Mouse (Mus musculus) intestine, embryonic 14.5 days (tissue): ENCODE results near the gene Cep85l. TPM values are rescaled to one million over a fixed set of nuclear protein-coding genes. Genes with fewer than 3 reads are reported as not detected.

Source experiments
- ATAC-seq: fragments of 200-750 bp; cut with Nextera tagmentation; replicated peaks from 2 replicates; pipeline ENCODE4 v1.8.0; 2017; ENCODE audit warnings: low read depth, moderate number of reproducible peaks, moderate TSS enrichment, moderate library complexity; ENCODE audit not compliant: low FRiP score, low TSS enrichment
- DNase-seq: peaks from one replicate; pipeline ENCODE4 v3.0.0-alpha.2; 2018; ENCODE audit warnings: low spot score
- H3K27ac ChIP-seq: fragments of 300-500 bp; sonication (generic); 2 replicates; pipeline ENCODE4 v1.5.1; 2014; ENCODE audit warnings: low read depth, mild to moderate bottlenecking, control low read depth
- H3K27me3 ChIP-seq: fragments of 300-500 bp; sonication (generic); replicated peaks from 2 replicates; pipeline ENCODE4 v1.6.1; 2014; ENCODE audit warnings: low read length, control low read depth; ENCODE audit not compliant: control insufficient read depth, insufficient read depth
- H3K36me3 ChIP-seq: fragments of 300-500 bp; sonication (generic); 2 replicates; pipeline ENCODE4 v1.6.1; 2014; ENCODE audit warnings: low read length, control low read depth; ENCODE audit not compliant: control insufficient read depth, insufficient read depth
- H3K4me1 ChIP-seq: fragments of 300-500 bp; sonication (generic); replicated peaks from 2 replicates; pipeline ENCODE4 v1.6.1; 2014; ENCODE audit warnings: low read length, control low read depth, mixed read lengths; ENCODE audit not compliant: control insufficient read depth, insufficient read depth
- H3K4me2 ChIP-seq: fragments of 300-500 bp; sonication (generic); 2 replicates; pipeline ENCODE4 v1.6.1; 2014; ENCODE audit warnings: low read length
- H3K4me3 ChIP-seq: fragments of 300-500 bp; sonication (generic); 2 replicates; pipeline ENCODE4 v1.5.1; 2014; ENCODE audit warnings: low read depth, low read length, control low read depth, mixed read lengths
- H3K9ac ChIP-seq: fragments of 300-500 bp; sonication (generic); 2 replicates; pipeline ENCODE4 v1.6.1; 2014; ENCODE audit warnings: mild to moderate bottlenecking, low read length
- H3K9me3 ChIP-seq: fragments of 300-500 bp; sonication (generic); 2 replicates; pipeline ENCODE4 v1.6.1; 2016; ENCODE audit warnings: low read length, control low read depth; ENCODE audit not compliant: control insufficient read depth
- WGBS: fragments of 180-500 bp; shearing (Covaris S2); extraction: QIAGEN DNeasy Blood & Tissue Kit; methylation state at CpG from one replicate; pipeline ENCODE4 v1.1.7; 2014; 5-methylcytosine and 5-hydroxymethylcytosine counted together
- polyA plus RNA-seq: library from polyadenylated mRNA; unstranded; fragments of >200 nt; fragmentation: Nextera tagmentation; extraction: Ambion mirVana; gene quantifications from 2 replicates; pipeline ENCODE4 v1.2.1, GENCODE M21; 2014

Cep85l gene
- polyA plus RNA-seq, 1 experiment from 2014 or later: 7.0 TPM

GRCm38 (mm10) chr10:53359016-53359415, 20.7 kb downstream of the Cep85l start:
- peaks cover 2% of the 10 kb centered on the region; the same call in 1 of the 2 replicates for H3K4me1 ChIP-seq
- H3K27ac ChIP-seq: no peak overlapping the region
- no peaks in the 10 kb centered on the region for H3K27me3 ChIP-seq
- DNase-seq (no peak), ATAC-seq (no peak)
- 72% methylated on average over 3 of the region's 3 CpGs for WGBS
- H3K4me3 ChIP-seq: no peak overlapping the region
- H3K9me3 ChIP-seq: no peaks in the 10 kb centered on the region
- no peak overlapping the region for H3K4me2 ChIP-seq
- H3K9ac ChIP-seq: no peak overlapping the region
- H3K36me3 ChIP-seq: peaks cover 11% of the 10 kb centered on the region; the same call in 1 of the 2 replicates

DNA sequence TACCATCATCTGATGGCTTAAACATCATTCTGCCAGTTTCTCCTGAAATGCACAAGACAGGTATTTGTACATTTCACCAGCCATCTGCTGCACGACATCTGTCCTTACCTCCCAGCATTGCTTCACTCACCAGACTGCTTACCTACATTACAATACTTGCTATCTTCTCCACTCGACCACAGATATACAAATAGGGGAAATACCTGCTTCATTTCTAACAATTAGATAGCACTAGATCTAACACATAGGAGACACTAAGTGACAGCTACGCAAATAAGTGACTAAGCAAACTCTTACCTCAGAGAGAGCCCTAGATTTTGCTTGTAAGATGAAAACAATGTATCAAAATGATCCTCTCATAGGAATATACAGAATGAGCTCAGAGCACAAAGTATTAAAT, 26.1 kb downstream of the Cep85l start:
- Histone ChIP-seq H3K9ac (no peak overlapping the region), H3K4me1 (no peaks in the 10 kb centered on the region; the same call in 1 of the 2 replicates), H3K9me3 (no peaks in the 10 kb centered on the region), H3K4me2 (no peak overlapping the region), H3K4me3 (no peak overlapping the region), H3K36me3 (peaks cover 15% of the 10 kb centered on the region; the same call in 1 of the 2 replicates), H3K27ac (no peak overlapping the region), H3K27me3 (no peaks in the 10 kb centered on the region)
- DNase-seq: no peak
- 92% methylated on average over 3 of the region's 3 CpGs for WGBS
- no peak for ATAC-seq

DNA sequence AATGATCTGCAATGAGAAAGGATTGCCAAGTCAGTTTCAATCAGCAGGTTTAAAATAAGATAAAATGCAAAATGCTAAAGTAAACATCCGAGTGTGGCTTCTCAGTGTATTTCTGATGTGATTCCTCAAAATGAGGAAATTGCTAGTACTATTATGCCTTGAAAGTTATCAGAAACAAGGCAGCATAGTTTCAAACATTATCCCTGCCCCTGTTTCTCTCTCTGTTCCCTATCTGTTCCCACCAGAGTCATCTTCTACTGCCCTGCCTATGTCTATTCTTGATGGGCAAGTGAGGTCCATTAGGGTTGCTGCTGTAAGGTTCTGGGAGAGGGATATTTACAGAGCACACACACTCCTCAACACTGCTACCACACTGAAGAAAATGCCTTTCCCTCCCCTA, 30.5 kb downstream of the Cep85l start:
- 87% methylated on average over 1 of the region's 1 CpGs for WGBS
- Histone ChIP-seq H3K27me3 (no peaks in the 10 kb centered on the region), H3K9me3 (no peaks in the 10 kb centered on the region), H3K4me2 (no peak overlapping the region), H3K9ac (no peak overlapping the region), H3K4me1 (no peaks in the 10 kb centered on the region), H3K4me3 (no peak overlapping the region), H3K27ac (no peak overlapping the region), H3K36me3 (peaks cover 10% of the 10 kb centered on the region; the same call in 1 of the 2 replicates)
- DNase-seq: no peak
- no peak for ATAC-seq

DNA sequence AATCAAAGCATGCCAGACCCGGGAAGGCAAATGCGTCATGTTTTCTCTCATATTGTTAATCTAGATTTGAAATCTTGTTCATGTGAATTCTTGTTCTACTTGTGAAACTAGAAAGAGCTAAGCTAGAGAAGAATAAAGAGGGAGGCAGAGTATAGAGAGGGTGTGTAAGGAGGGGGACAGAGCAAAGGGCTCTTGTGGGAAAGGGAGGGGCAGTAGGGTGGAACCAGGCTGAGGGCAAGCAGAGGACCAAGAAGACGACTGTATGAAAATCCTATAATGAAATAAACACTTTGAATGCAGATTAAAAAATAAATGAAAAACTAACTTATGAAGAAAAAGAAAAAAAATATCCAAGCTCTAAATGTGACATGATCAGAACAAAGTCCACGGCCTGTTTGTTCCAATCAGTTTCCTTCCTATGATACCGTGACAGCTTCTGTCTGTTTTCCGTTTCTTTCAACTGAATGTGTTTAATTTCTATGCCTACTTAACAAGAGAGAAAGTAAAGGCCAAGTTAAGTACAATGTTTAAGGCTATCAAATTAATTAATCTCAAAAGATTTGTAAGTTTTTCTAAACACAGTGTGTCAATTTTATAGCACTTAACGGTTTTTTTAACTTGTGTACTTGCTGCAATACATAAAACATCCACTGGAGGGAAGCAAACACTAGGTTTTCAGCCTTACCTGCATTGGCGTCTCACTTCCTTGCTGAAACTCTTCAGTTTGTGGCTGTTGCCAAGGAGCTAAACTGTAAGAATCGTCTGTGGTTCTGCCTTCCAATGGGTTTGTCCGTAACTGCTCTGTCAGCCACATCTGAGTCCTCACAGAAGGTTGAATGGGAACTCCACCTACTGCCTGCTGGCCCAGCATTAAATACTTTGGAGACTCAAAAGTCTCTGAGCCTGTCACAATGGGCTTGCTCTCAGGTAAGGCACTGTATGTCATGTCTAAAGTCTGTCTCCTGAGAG, 31.7 kb downstream of the Cep85l start:
- Histone ChIP-seq H3K4me2 (no peak overlapping the region), H3K27ac (no peak overlapping the region), H3K36me3 (peaks cover 10% of the 10 kb centered on the region; the same call in 1 of the 2 replicates), H3K27me3 (no peaks in the 10 kb centered on the region), H3K4me3 (no peak overlapping the region), H3K9ac (no peak overlapping the region), H3K4me1 (peaks cover 6% of the 10 kb centered on the region; the same call in 1 of the 2 replicates), H3K9me3 (no peaks in the 10 kb centered on the region)
- WGBS: 56% methylated on average over 10 of the region's 10 CpGs
- ATAC-seq (peak; percentile 67), DNase-seq (peak; percentile 64)

DNA sequence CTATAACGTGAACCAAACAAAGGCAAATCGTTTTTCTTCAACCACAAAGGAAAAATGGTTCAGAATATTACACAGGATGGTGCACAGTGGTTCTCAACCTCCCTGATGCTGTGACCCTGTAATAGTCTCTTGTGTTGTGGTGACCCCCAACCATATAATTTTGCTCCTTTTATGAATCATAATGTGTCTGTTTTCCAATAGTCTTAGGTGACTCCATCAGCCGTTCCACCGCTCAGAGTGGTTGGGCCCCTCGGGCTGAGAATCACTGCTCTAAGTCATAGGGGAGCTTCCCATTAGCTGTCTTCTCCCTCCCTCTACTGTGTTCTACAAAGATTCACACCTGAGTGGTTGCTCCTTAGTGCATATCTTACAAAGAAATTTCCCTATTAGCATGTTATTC, 32.8 kb downstream of the Cep85l start:
- ATAC-seq: no peak

GRCm38 (mm10) chr10:53346506-53346905, 33.2 kb downstream of the Cep85l start:
- 53% methylated on average over 3 of the region's 3 CpGs for WGBS

More for the DNA sequence above, 32.8 kb downstream of the Cep85l start:
- Histone ChIP-seq H3K4me3 (no peak overlapping the region), H3K9ac (no peak overlapping the region), H3K9me3 (no peaks in the 10 kb centered on the region), H3K27me3 (no peaks in the 10 kb centered on the region), H3K36me3 (peaks cover 10% of the 10 kb centered on the region; the same call in 1 of the 2 replicates), H3K4me1 (peaks cover 6% of the 10 kb centered on the region; the same call in 1 of the 2 replicates), H3K27ac (no peak overlapping the region), H3K4me2 (no peak overlapping the region)
- no peak for DNase-seq
- WGBS: 88% methylated on average over 5 of the region's 5 CpGs

DNA sequence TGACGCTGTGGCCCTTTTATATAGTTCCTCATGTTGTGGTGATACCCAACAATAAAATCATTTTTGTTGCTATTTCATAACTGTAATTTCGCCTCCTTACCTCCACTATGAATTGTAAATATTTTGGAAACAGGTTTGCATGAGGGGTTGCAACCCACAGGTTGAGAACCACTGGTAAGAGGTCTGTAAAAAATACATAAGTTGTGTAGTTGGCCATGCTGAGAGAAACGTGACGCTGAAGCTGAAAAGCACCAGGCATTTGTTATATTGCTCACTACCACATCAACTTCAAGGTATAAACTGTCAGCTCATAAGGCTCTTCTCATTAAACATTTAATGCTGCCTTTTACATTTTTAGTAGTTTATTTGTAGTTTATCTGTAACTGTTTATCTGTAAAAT, 34.2 kb downstream of the Cep85l start:
- 88% methylated on average over 4 of the region's 4 CpGs for WGBS
- no peak overlapping the region for H3K9ac ChIP-seq
- no peak for DNase-seq
- no peak overlapping the region for H3K27ac ChIP-seq
- no peak overlapping the region for H3K4me2 ChIP-seq
- peaks cover 10% of the 10 kb centered on the region; the same call in 1 of the 2 replicates for H3K36me3 ChIP-seq
- H3K4me3 ChIP-seq: no peak overlapping the region
- no peak for ATAC-seq
- no peaks in the 10 kb centered on the region for H3K9me3 ChIP-seq
- no peaks in the 10 kb centered on the region for H3K27me3 ChIP-seq
- peaks cover 6% of the 10 kb centered on the region; the same call in 1 of the 2 replicates for H3K4me1 ChIP-seq

More at GRCm38 (mm10) chr10:53346506-53346905, 33.2 kb downstream of the Cep85l start:
- DNase-seq (no peak), ATAC-seq (no peak)
- Histone ChIP-seq H3K4me2 (no peak overlapping the region), H3K4me3 (no peak overlapping the region), H3K9me3 (no peaks in the 10 kb centered on the region), H3K9ac (no peak overlapping the region), H3K36me3 (peaks cover 10% of the 10 kb centered on the region; the same call in 1 of the 2 replicates), H3K27me3 (no peaks in the 10 kb centered on the region), H3K4me1 (peaks cover 6% of the 10 kb centered on the region; the same call in 1 of the 2 replicates), H3K27ac (no peak overlapping the region)

- Histone ChIP-seq H3K27me3 (no peaks in the 10 kb centered on the region), H3K36me3 (peaks cover 8% of the 10 kb centered on the region; the same call in 1 of the 2 replicates), H3K27ac (no peak overlapping the region), H3K4me3 (no peak overlapping the region), H3K4me2 (no peak overlapping the region; the same call in 1 of the 2 replicates), H3K9ac (no peak overlapping the region), H3K9me3 (no peaks in the 10 kb centered on the region), H3K4me1 (peaks cover 9% of the 10 kb centered on the region; the same call in 1 of the 2 replicates)
- DNase-seq (no peak), ATAC-seq (no peak)
- 53% methylated on average over 10 of the region's 10 CpGs for WGBS
These were observed 35.9 kb downstream of the Cep85l start for GRCm38 (mm10) chr10:53343865-53344264.
